Mouse (Mus musculus): ENCODE results near the gene Cdh10. TPM values are rescaled to one million over a fixed set of nuclear protein-coding genes. Genes with fewer than 3 reads are reported as not detected.

Cdh10 gene
- total and polyA plus RNA-seq, 3 experiments: 0.33 TPM; not detected in 2

DNA sequence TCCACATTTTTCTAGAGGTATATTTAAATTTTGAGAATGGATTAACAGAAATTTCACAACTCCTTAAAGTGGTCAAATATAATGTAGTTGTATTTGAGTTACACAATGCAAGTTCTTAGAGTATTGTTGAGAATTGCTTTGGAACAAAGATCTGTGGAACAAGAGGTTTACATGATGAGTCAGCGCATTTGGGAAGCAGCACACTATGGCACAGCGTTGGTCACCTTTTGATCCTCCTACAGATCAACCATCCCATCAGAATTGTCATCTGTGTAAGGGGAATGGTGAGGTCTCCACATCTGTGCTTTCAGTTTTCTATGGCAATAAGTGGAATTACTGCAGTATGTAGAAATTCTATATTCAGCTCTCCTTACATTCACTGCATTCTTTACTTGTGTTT is 108.2 kb downstream of the Cdh10 start:
- Histone ChIP-seq H3K4me3 (ENCODE audit: low read depth, low read length) (no peak overlapping the region), H3K36me3 (replicated peaks) (no peaks in the 10 kb centered on the region), H3K4me1 (ENCODE audit: insufficient read depth, low read depth, low read length) (no peaks in the 10 kb centered on the region), H3K9me3 (replicated peaks) (no peaks in the 10 kb centered on the region), H3K27me3 (ENCODE audit: insufficient read depth, low read length) (no peaks in the 10 kb centered on the region)
- no peak for DNase-seq (ENCODE audit: low spot score)
- no peak for ATAC-seq (ENCODE audit: extremely low read depth, insufficient number of reproducible peaks, low FRiP score, poor library complexity, severe bottlenecking)
- no peak for TF ChIP-seq CTCF (IDR thresholded peaks at IDR 0.05; ENCODE audit: low read depth, low read length)
- no peak for TF ChIP-seq POLR2AphosphoS5 (IDR thresholded peaks at IDR 0.05; ENCODE audit: insufficient replicate concordance, low read depth, low read length)
- no peak for TF ChIP-seq GATA2 (IDR thresholded peaks at IDR 0.05; ENCODE audit: borderline replicate concordance, low read depth, low read length)

DNA sequence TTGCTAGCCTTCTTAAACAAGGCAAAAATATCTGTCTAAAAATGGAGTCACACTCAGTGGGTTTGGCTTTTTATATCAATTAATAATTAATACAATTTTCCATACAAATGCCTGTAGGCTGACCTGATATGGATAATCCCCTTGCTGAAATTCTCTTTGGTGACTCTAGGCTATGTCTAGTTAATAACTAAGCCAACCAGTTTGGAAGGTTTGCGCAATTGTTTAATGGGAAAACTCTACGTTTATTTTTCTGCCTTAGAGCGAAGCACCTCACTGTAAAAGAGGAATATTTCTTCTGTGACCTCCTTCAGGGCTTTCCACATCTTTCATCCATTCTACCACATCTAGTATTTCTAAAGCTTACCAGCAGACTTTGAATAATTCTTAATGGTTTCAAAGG is 133.5 kb downstream of the Cdh10 start:
- no peaks in the 10 kb centered on the region for H3K4me1 ChIP-seq (ENCODE audit: insufficient read depth, low read depth, low read length)
- H3K36me3 ChIP-seq (replicated peaks): no peaks in the 10 kb centered on the region
- H3K4me3 ChIP-seq (ENCODE audit: low read depth, low read length): no peak overlapping the region
- ATAC-seq (ENCODE audit: extremely low read depth, insufficient number of reproducible peaks, low FRiP score, poor library complexity, severe bottlenecking) (no peak), DNase-seq (ENCODE audit: low spot score) (no peak)
- no peaks in the 10 kb centered on the region for H3K9me3 ChIP-seq (replicated peaks)
- no peaks in the 10 kb centered on the region for H3K27me3 ChIP-seq (ENCODE audit: insufficient read depth, low read length)
- no peak for TF ChIP-seq GATA2 (IDR thresholded peaks at IDR 0.05; ENCODE audit: borderline replicate concordance, low read depth, low read length)
- TF ChIP-seq TAL1 (conservative IDR thresholded peaks at IDR 0.05; ENCODE audit: low read depth, low read length): no peak
- TF ChIP-seq GATA1 (IDR thresholded peaks at IDR 0.05; ENCODE audit: borderline replicate concordance, low read length): no peak
- no peak for TF ChIP-seq POLR2AphosphoS5 (IDR thresholded peaks at IDR 0.05; ENCODE audit: insufficient replicate concordance, low read depth, low read length)
- TF ChIP-seq CTCF (IDR thresholded peaks at IDR 0.05; ENCODE audit: low read depth, low read length): no peak

DNA sequence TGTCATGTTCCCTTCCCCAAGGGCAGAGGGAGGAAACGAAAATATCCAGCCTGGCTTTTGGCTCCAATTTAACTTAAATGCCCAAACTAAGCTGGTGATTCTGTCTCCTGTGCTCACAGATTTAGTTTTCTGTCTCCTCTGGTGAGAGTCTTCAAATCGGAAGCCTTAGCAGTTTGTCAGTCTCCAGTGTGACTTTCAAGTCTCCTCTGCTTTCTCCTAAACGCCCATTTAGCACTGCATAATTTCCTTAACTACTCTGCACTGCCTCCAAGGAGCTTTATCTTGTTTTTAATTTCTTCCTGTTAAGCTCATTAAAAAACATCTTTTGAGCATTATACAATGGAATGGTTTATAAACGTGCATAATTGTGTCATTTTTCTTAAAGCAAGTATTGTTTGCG is 156.3 kb downstream of the Cdh10 start:
- no peak for ATAC-seq (ENCODE audit: extremely low read depth, insufficient number of reproducible peaks, low FRiP score, poor library complexity, severe bottlenecking)
- Histone ChIP-seq H3K4me1 (ENCODE audit: insufficient read depth, low read depth, low read length) (no peaks in the 10 kb centered on the region), H3K27me3 (ENCODE audit: insufficient read depth, low read length) (no peaks in the 10 kb centered on the region), H3K9me3 (replicated peaks) (no peaks in the 10 kb centered on the region), H3K36me3 (replicated peaks) (no peaks in the 10 kb centered on the region), H3K4me3 (ENCODE audit: low read depth, low read length) (no peak overlapping the region)
- DNase-seq (ENCODE audit: low spot score): no peak
- TF ChIP-seq POLR2AphosphoS5 (IDR thresholded peaks at IDR 0.05; ENCODE audit: insufficient replicate concordance, low read depth, low read length): no peak
- no peak for TF ChIP-seq CTCF (IDR thresholded peaks at IDR 0.05; ENCODE audit: low read depth, low read length)
- TF ChIP-seq GATA2 (IDR thresholded peaks at IDR 0.05; ENCODE audit: borderline replicate concordance, low read depth, low read length): no peak
- TF ChIP-seq TAL1 (conservative IDR thresholded peaks at IDR 0.05; ENCODE audit: low read depth, low read length): no peak
- no peak for TF ChIP-seq GATA1 (IDR thresholded peaks at IDR 0.05; ENCODE audit: borderline replicate concordance, low read length)

DNA sequence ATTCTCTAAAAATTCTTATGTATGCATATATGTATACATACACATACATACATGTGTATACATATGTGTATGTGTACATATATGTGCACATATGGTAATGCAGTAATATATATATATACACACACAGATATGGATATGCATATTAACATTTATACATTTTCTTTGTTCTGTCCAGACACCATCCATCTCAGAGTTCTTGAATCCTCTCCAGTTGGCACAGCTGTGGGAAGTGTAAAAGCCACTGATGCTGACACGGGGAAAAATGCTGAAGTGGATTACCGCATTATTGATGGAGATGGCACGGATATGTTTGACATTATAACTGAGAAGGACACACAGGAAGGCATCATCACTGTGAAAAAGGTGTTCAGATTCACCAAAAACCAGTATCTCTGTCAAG is 166.1 kb downstream of the Cdh10 start:
- no peak for ATAC-seq (ENCODE audit: extremely low read depth, insufficient number of reproducible peaks, low FRiP score, poor library complexity, severe bottlenecking)
- H3K36me3 ChIP-seq (replicated peaks): no peaks in the 10 kb centered on the region
- no peaks in the 10 kb centered on the region for H3K9me3 ChIP-seq (replicated peaks)
- H3K27me3 ChIP-seq (ENCODE audit: insufficient read depth, low read length): no peaks in the 10 kb centered on the region
- TF ChIP-seq GATA1 (IDR thresholded peaks at IDR 0.05; ENCODE audit: borderline replicate concordance, low read length) (no peak), GATA2 (IDR thresholded peaks at IDR 0.05; ENCODE audit: borderline replicate concordance, low read depth, low read length) (no peak), TAL1 (conservative IDR thresholded peaks at IDR 0.05; ENCODE audit: low read depth, low read length) (no peak), CTCF (IDR thresholded peaks at IDR 0.05; ENCODE audit: low read depth, low read length) (no peak), POLR2AphosphoS5 (IDR thresholded peaks at IDR 0.05; ENCODE audit: insufficient replicate concordance, low read depth, low read length) (no peak)
- no peak overlapping the region for H3K4me3 ChIP-seq (ENCODE audit: low read depth, low read length)
- DNase-seq (ENCODE audit: low spot score): no peak
- no peaks in the 10 kb centered on the region for H3K4me1 ChIP-seq (ENCODE audit: insufficient read depth, low read depth, low read length)

DNA sequence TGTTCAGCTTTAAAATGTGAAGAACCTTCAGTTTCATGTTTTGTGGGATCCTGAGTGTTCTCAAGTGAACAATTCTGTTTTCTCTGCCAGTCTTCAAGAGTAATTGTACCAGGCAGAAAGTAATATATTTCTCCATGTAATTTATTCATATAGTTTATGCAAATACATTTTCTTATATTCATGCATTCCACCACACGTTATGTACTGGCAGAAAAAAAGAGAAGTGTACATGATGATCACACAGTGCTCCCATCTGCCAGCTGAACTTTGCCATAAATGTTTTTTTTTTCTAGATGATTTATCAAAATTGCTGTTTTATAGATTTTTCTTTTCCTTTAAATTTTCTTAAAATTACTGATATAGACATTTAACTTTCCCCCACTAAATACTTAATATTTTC is 168.9 kb downstream of the Cdh10 start:
- DNase-seq (ENCODE audit: low spot score): no peak
- no peaks in the 10 kb centered on the region for H3K9me3 ChIP-seq (replicated peaks)
- no peaks in the 10 kb centered on the region for H3K27me3 ChIP-seq (ENCODE audit: insufficient read depth, low read length)
- no peaks in the 10 kb centered on the region for H3K36me3 ChIP-seq (replicated peaks)
- H3K4me1 ChIP-seq (ENCODE audit: insufficient read depth, low read depth, low read length): no peaks in the 10 kb centered on the region
- H3K4me3 ChIP-seq (ENCODE audit: low read depth, low read length): no peak overlapping the region
- ATAC-seq (ENCODE audit: extremely low read depth, insufficient number of reproducible peaks, low FRiP score, poor library complexity, severe bottlenecking): no peak
- TF ChIP-seq TAL1 (conservative IDR thresholded peaks at IDR 0.05; ENCODE audit: low read depth, low read length) (no peak), CTCF (IDR thresholded peaks at IDR 0.05; ENCODE audit: low read depth, low read length) (no peak), GATA2 (IDR thresholded peaks at IDR 0.05; ENCODE audit: borderline replicate concordance, low read depth, low read length) (no peak), POLR2AphosphoS5 (IDR thresholded peaks at IDR 0.05; ENCODE audit: insufficient replicate concordance, low read depth, low read length) (no peak), GATA1 (IDR thresholded peaks at IDR 0.05; ENCODE audit: borderline replicate concordance, low read length) (no peak)

DNA sequence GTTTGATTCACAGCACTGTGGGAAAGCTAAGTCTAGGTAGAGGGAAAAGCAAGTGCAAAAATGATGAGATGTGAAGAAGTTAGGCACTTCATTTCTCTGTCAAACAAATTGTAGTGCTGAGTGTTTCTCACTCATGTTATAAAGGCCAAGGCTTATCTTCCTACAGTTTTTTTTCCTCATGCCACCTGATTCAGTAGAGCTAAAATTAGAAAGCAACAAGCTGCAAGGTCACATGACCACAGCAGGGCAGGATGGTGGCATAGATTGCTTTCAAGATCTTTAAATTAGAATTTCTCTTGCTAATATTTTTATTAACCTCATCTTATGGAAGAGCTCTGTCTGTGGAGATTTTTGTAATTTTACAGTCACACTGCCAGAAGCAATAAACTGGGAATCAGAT is 174.8 kb downstream of the Cdh10 start:
- TF ChIP-seq TAL1 (conservative IDR thresholded peaks at IDR 0.05; ENCODE audit: low read depth, low read length): no peak
- no peak for TF ChIP-seq GATA2 (IDR thresholded peaks at IDR 0.05; ENCODE audit: borderline replicate concordance, low read depth, low read length)
- TF ChIP-seq POLR2AphosphoS5 (IDR thresholded peaks at IDR 0.05; ENCODE audit: insufficient replicate concordance, low read depth, low read length): no peak
- TF ChIP-seq GATA1 (IDR thresholded peaks at IDR 0.05; ENCODE audit: borderline replicate concordance, low read length): no peak
- TF ChIP-seq CTCF (IDR thresholded peaks at IDR 0.05; ENCODE audit: low read depth, low read length): no peak
- no peak overlapping the region for H3K4me3 ChIP-seq (ENCODE audit: low read depth, low read length)
- DNase-seq (ENCODE audit: low spot score): no peak
- no peaks in the 10 kb centered on the region for H3K9me3 ChIP-seq (replicated peaks)
- ATAC-seq (ENCODE audit: extremely low read depth, insufficient number of reproducible peaks, low FRiP score, poor library complexity, severe bottlenecking): no peak
- no peaks in the 10 kb centered on the region for H3K36me3 ChIP-seq (replicated peaks)
- no peaks in the 10 kb centered on the region for H3K27me3 ChIP-seq (ENCODE audit: insufficient read depth, low read length)
- no peaks in the 10 kb centered on the region for H3K4me1 ChIP-seq (ENCODE audit: insufficient read depth, low read depth, low read length)

DNA sequence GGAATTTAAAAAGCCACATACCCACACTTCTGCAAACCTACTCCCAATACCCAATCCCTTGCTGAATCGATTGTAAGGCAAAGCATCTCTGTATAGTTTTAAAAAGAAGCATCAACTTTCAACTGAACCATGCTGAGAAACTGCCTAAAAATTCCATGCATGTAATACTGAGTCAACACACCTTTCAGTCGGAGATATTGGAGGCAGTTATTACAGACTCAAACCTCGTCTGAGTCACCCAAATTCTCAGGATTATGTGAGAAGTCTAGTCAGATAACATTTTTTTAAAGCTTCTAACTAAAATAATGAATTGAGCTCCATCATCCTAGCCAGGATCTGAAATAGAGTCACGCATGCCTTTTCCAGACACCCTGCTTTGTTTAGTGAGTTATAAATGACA is 175.5 kb downstream of the Cdh10 start:
- TF ChIP-seq POLR2AphosphoS5 (IDR thresholded peaks at IDR 0.05; ENCODE audit: insufficient replicate concordance, low read depth, low read length) (no peak), GATA1 (IDR thresholded peaks at IDR 0.05; ENCODE audit: borderline replicate concordance, low read length) (no peak), CTCF (IDR thresholded peaks at IDR 0.05; ENCODE audit: low read depth, low read length) (no peak), GATA2 (IDR thresholded peaks at IDR 0.05; ENCODE audit: borderline replicate concordance, low read depth, low read length) (no peak), TAL1 (conservative IDR thresholded peaks at IDR 0.05; ENCODE audit: low read depth, low read length) (no peak)
- ATAC-seq (ENCODE audit: extremely low read depth, insufficient number of reproducible peaks, low FRiP score, poor library complexity, severe bottlenecking) (no peak), DNase-seq (ENCODE audit: low spot score) (no peak)
- no peaks in the 10 kb centered on the region for H3K27me3 ChIP-seq (ENCODE audit: insufficient read depth, low read length)
- H3K9me3 ChIP-seq (replicated peaks): no peaks in the 10 kb centered on the region
- no peaks in the 10 kb centered on the region for H3K4me1 ChIP-seq (ENCODE audit: insufficient read depth, low read depth, low read length)
- no peaks in the 10 kb centered on the region for H3K36me3 ChIP-seq (replicated peaks)
- no peak overlapping the region for H3K4me3 ChIP-seq (ENCODE audit: low read depth, low read length)
